Mouse (Mus musculus) kidney, postnatal 25 days (tissue): Measurements from ENCODE around the gene Enho.

ENCODE experiments used
- DNase-seq, 2 experiments: peaks; one replicate each; pipeline ENCODE4 v3.0.0; 2021; ENCODE audit warnings: mixed read lengths in 2 of 2

The Enho gene

DNA sequence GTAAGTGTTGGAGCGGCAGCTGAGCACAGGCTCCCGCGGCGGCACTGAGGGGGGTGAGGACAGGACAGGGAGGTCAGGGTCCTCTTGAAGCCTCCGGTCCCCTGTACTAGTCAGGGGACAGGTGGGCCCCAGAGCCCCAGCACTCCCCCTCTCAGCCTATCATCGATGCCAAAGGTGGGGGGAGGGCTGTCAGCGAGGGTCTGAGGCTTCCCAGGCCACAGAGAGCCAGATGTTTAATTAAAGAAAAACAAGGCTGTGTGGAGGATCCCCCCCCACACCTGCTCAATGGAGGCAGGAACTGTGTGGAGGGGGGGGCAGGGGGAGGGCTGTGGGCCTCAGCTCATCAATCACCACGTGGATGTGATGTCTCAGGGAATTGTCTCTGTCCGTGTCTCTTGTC, 23.5 kb upstream of the Enho start:
- no peak for DNase-seq

DNA sequence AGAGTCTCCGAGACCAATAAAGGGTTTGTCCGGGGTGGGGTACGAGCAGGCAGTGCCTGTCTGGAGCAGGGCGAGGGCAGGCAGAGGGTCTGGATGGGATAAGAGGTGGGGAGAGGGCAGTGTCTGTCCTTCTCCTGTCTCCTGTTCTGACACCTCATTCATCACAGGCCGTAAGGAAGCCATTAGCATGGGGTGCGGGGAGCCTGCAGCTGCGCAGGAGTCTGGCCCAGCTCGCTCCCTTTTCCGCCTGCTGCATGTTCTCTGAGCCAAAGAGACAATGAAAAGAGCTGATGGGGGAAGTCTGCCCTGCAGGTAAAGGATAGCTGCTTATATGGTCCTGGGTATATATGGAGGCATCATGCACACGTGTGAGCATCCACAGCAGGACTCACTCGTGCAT, 22.6 kb upstream of the Enho start:
- peak in 1 of 2 experiments; percentile 26 for DNase-seq

GRCm38 (mm10) chr4:41660851-41661430, 20.8 kb upstream of the Enho start:
- DNase-seq, result peak; percentile 72 to 80

DNA sequence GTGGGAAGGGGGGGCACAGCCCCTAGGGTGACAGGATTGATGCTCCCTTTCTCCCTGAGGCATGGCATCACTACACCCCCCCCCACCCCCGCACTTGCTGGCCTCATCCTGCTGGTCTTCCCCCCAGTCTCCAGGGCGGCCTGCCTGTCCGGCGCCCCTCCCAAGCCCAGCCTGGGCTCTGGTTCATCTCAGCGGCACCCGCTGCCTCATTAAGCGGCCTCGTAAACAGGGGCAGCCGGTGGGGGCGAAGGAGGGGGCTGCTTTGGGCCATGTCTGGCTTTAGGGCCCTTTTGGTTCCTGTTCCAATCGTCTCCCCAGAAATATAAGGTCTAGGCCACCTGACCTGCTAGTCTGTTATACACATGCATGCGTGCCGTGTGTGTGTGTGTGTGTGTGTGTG, 19.4 kb upstream of the Enho start:
- DNase-seq, result no peak

DNA sequence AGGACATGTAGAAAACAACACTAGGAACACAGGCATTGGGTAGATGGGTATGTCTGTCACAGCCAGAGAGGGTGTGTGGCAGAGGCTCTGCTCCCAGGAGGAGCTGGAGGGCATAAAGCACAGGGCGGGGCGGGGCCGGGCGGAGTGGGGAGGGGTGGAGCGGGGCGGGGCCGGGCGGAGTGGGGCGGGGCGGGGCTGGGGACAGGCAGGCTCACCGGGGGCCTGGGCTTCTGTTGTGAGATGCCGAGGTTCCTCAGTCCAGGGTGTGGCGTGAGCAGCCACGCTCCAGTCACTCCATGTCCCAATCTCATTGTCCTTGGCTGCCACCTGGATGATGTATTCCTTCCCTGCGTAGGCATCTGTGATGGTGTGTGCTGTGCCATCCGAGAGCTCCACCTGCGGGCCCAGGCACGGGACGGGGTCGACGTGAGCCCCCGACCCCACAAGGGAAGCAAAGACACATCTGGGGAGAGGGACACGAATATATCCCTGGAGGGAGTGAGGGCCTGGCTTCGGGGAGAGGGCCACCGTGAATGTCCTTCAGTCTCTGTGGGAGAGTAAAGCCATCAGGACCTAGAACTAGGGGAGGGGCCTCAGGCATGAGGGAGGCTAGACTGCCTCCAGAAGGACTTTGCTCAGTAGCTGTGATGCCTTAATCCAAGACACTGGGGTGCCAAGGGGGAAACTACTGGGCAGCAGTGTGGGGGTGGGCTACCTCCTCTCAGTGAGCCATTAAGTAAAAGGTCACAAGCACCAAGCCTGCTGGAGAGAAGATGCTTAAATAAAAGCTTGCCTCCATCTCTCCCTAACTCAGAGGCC, 18.7 kb upstream of the Enho start:
- peak; percentile 43 to 78 for DNase-seq

- no peak for DNase-seq
These were observed 15.4 kb upstream of the Enho start for GRCm38 (mm10) chr4:41655525-41655924.

DNA sequence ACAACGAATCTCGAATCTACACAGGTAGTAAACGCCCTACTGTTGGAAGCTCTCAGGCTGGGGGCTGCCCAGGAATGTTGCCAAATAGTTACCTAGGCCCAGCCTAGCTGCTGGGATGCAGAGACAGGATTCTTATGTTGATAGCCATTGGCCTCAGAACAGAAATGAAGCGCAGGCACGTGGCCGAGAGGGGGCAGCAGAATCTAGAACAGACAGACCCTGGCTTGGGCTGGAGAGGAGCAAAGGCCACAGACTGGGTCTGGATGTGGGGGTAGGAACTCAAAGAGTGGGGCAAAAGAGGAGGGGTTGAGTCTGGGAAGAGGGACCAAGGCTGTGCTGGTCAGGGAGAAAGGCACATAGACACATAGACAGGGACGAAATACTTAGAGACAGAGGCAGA, 14.1 kb upstream of the Enho start:
- DNase-seq, result peak; percentile 77 to 83

- DNase-seq, result no peak
These were observed 13.6 kb upstream of the Enho start for GRCm38 (mm10) chr4:41653730-41654129.

DNA sequence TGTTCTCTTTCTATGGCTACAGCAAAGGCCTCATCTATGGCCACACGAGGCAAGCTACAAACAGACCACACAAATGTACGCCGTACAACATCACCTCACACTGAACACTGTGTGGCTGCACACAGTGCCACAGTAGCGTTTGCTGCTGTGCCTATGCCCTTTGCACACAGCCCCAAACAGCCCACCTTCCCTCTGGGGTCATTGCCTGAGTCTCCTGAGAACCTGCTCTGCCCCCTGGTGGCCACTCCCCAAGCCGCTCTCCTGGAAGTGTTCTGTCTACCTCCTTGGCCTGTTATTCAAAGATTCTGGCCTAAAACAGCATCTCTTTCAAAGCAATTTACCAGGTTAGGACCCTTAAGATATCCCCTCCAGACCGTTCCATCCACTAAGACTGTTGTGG, 13.2 kb upstream of the Enho start:
- DNase-seq, result peak; percentile 75 to 89

- no peak for DNase-seq
These were observed 8.5 kb upstream of the Enho start for GRCm38 (mm10) chr4:41648627-41649026.

DNA sequence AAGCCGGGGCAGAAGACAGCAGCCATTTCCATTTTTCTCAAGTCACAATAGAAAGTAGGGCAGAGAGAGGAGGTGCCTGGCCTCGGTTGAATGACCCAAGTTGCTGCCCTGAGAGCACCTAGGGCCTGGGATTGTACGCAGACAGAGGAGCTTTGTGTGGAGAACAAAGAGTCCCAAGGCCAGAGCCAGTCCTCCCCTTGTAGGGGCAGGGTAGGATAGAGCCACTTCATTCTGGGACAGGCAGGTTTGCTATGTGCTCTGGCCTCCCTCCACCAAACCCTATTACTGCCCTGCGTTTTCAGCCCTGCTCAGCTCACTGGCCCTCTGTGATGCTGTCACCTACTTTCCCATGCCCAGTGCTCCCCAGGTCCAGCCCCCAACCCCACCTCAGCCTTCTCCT, 8.0 kb upstream of the Enho start:
- DNase-seq, result peak in 1 of 2 experiments; percentile 23

DNA sequence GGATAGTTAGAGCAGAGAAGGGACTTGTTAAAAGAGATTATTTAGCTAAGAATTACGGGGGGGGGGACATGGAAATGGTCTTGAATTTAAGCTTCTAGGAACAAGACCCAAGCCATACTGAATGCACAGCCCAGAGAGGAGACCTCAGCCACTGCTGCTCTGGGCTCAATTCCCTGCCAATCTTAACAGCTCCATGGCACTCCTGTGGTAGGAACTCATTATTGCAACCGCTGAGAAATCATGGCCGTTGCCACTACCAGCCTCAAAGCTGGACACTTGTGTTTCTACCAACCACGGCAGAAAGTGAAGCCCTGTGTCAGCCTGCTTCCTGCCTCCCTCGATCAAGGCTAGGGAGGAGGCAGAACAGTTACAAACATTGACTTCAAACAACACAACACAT, 5.4 kb upstream of the Enho start:
- peak; percentile 37 to 58 for DNase-seq

DNA sequence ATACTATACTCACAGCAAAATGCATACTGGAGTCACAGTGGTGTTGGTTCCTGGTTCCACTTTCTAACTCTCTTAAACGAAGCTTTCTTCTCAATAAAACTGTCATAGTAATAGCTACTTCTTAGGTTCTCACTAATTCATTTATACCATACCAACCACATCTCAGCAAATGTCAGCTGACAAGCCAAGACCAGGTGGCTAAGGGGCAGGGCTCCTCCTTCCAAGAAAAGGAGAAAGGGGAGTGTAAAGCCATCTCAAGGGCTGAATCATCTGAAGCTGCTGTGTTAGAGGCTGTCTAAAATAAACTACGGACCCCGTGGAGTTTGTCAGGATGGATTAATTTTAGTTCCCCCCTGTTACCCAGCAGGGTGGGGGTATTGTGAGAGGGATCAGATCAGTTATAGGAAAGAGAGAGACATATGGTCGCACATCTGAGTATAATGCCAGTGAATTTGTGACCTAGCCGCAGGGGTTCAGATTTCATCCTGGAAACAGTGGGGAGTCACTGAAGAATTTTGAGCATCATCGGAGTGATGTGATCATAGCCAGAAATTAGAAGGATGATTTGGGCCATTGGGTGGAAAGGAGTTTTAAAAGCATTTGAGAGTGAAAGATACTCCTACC, 1.2 kb upstream of the Enho start:
- no peak for DNase-seq

DNA sequence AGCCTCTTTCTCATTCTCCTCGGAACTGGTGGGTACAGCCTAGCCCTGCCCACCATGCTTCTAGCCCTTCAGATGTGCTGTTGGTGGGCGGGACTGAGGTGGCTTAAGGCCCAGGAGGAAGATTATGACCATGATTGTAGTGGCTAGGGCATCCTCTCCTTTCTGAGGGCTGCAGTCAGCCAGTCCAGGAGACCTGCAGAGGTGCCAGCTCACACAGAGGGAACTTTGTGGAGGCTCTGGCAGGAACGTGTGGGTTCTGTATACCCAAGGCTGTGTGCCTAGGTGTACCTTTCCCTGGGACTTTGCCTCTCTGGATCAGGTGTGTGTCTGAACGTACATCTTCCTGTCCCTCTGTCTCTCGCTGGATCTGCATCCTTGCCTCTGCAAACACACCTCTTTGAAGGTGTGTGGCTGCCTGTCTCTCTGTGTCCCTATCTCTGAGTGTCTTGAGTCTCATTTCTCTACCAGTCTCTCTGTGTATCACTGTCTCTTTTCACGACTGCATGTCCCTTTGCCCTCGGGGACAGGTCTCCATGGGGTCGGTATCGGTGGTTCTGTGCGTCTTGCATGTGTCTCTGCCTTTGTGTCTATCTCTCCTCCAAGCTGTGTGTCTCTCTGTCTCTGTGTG, 796 bp downstream of the Enho start:
- no peak for DNase-seq

DNA sequence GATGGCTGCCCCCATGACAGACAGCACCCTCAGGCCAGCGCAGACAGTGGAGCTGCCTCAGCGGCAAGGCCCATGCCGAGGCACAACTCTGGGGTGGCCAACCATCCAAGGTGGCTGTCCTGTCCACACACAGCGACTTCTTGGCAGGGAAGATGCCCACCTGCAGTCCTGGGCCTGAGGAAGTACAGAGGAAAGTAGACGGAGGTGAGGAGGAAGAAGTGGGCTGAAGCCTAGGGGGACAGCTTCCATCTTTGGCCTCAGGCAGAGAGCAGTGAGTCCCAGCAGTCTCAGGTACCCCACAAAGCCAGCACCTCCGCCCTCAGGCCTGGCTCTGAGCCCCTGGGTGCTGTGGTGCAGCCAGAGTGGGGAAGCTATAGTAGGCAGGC, 1.3 kb downstream of the Enho start:
- DNase-seq, result peak in 1 of 2 experiments; percentile 40

- DNase-seq, result no peak
These were observed 1.9 kb downstream of the Enho start for GRCm38 (mm10) chr4:41638186-41638731.

GRCm38 (mm10) chr4:41636882-41637635, 3.1 kb downstream of the Enho start:
- DNase-seq, result no peak

DNA sequence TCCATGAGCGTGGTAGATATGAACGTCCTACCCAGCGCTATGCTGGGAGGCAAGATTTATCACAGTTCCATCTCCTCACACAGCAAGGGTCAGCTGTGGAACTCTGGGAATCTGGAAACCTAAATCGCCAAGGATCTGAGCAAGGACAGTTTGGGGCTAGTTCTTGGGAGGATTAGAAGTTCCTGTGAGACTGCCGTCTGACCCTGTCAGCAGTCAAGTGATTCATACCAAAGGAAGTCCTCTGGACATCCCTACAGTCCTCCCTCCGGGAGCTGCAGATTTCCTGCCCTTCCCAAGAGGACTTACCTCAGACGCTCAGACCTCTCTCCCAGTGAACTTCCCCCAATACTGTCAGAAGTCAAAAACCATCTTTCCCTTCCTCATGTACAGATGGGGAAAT, 3.8 kb downstream of the Enho start:
- peak; percentile 49 to 70 for DNase-seq

GRCm38 (mm10) chr4:41635906-41636305, 4.2 kb downstream of the Enho start:
- DNase-seq, result no peak

DNA sequence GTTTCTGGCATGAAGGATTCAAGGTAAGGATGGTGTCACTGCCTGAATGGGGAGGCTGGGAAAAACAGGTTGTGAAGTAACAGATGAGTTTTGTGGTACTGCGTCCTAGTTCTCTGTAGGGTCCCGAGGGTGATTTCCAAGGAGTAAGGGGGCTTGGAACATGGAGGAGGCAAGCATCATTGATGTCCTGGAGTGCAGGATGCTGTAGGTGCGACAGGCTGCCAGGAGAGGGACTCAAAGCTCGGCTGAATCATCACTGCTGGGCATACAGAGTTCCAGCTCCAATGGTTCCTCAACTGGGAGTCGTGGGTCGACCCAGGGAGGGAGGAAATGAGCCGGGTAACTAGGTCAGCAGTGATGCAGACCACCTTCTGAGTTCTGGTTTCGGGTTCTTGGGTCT, 4.9 kb downstream of the Enho start:
- no peak for DNase-seq

DNA sequence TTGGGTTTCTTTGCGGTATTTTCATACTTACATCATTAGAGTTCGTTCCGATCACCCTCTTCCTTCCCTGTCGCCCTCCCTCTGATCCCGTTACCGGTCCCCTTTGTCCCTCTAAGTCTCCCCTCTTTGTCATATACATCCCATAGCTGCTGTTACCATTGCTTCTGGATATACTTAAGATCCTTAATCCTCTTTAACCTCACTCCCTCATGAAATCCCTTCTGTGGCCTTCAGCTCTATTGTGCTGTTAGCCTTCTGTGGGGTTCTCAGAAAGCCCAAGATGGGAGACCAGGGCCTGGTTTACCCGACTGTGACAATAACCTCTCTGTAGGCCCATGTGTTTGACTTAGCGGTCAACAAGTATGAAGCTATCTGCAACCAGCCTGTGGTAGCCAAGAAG, 5.5 kb downstream of the Enho start:
- no peak for DNase-seq

- no peak for DNase-seq
These were observed 7.1 kb downstream of the Enho start for GRCm38 (mm10) chr4:41633001-41633400.

- peak; percentile 47 to 79 for DNase-seq
These were observed 8.7 kb downstream of the Enho start for GRCm38 (mm10) chr4:41631390-41631789.
